Comparison of ENCODE assay signal across 8 mouse cellular contexts in the genomic region with DNA sequence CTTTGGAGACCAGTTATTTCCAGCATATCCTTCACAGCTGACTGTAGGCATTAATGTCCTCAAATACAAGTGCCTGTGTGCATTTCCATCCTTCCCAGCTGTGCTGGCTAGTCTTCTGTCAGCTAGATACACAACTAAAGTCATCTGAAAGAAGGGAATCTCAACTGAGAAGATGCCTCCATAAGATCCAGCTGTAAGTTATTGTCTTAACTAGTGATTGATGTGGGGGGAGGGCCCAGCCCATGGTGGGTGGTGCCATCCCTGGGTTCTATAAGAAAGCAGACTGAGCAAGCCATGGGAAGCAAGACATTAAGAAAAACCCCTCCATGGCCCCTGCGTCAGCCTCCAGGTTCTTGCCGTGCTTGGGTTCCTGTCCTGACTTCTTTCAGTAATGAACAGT. TPM values are rescaled to one million over a fixed set of nuclear protein-coding genes. Genes with fewer than 3 reads are reported as not detected.
DNase-seq lines count a peak whose midpoint lies in the region; ATAC-seq and TF ChIP-seq lines count a peak whose summit lies in the region.

A gene (plus strand): TSS at position 301 of the 400 bp plus-strand sequence.

- H3K4me1 ChIP-seq in midbrain, embryonic 14.5 days (ENCODE audit: control insufficient read depth, insufficient read depth, low read length) = no peaks in the 10 kb centered on the region

- H3K9ac ChIP-seq in midbrain, embryonic 14.5 days (replicated peaks; ENCODE audit: low read length) = no peak within 1 kb of the TSS

- no peaks in the 10 kb centered on the region for H3K9me3 ChIP-seq in midbrain, embryonic 14.5 days (ENCODE audit: control insufficient read depth, low read length)

- no peak within 1 kb of the TSS for H3K4me3 ChIP-seq in layer of hippocampus, adult 2 months
- H3K4me3 ChIP-seq in midbrain, embryonic 14.5 days (replicated peaks; ENCODE audit: low read depth, low read length) = no peak within 1 kb of the TSS

- no peaks in the 10 kb centered on the region for H3K36me3 ChIP-seq in midbrain, embryonic 14.5 days (ENCODE audit: control insufficient read depth, insufficient read depth, low read length)

- DNase-seq in layer of hippocampus, adult 2 months (ENCODE audit: low spot score in 2 of 2) = no peak
- no peak for DNase-seq in layer of hippocampus, adult 11-12 months (ENCODE audit: low spot score)
- no peak for DNase-seq in brain, embryonic 14.5 days (ENCODE audit: low read depth)
- no peak for DNase-seq in layer of hippocampus, postnatal 14 days (ENCODE audit: low spot score in 2 of 2)
- DNase-seq in midbrain, embryonic 14.5 days = no peak
- DNase-seq in MN1 (ENCODE audit: low spot score) = no peak
- DNase-seq in urinary bladder, postnatal 10 days (ENCODE audit: low spot score) = no peak

- TF ChIP-seq POLR2A in brain, embryonic 14.5 days (IDR thresholded peaks at IDR 0.05; ENCODE audit: borderline replicate concordance, extremely low read depth, insufficient read depth, insufficient read length, poor library complexity, severe bottlenecking) = no peak

- 88% methylated on average over 2 of the region's 2 CpGs for WGBS in midbrain, embryonic 14.5 days

- no peak for TF ChIP-seq CTCF in layer of hippocampus, adult 2 months (conservative IDR thresholded peaks at IDR 0.05)
- TF ChIP-seq CTCF in brain, embryonic 14.5 days (IDR thresholded peaks at IDR 0.05; ENCODE audit: borderline replicate concordance, extremely low read depth, insufficient read depth, insufficient read length) = no peak

- peak within 1 kb of the TSS; percentile 29; the same call in 1 of the 2 replicates for H3K27ac ChIP-seq in layer of hippocampus, adult 2 months
- no peak within 1 kb of the TSS for H3K27ac ChIP-seq in midbrain, embryonic 14.5 days (replicated peaks; ENCODE audit: low read depth, low read length)

- no peak for ATAC-seq in granulocyte monocyte progenitor cell, adult 5-6 weeks (replicated peaks; ENCODE audit: poor library complexity, severe bottlenecking)
- ATAC-seq in midbrain, embryonic 14.5 days (ENCODE audit: low FRiP score, low TSS enrichment) = no peak

- H3K27me3 ChIP-seq in midbrain, embryonic 14.5 days (ENCODE audit: control insufficient read depth, insufficient read depth, low read length) = no peaks in the 10 kb centered on the region

- H3K4me2 ChIP-seq in midbrain, embryonic 14.5 days (ENCODE audit: low read length) = no peak within 1 kb of the TSS

RNA-seq across cellular contexts. Expression of the gene that starts here (rescaled TPM):
- 100 to 1,000 TPM; 223 to 230 TPM for total RNA-seq in layer of hippocampus, adult 2 months (2021)
- 140 and 150 TPM in 2 replicates for polyA plus RNA-seq in brain, embryonic 14.5 days (2012; rRNA removed)
- 212 and 291 TPM in 2 replicates for total RNA-seq in granulocyte monocyte progenitor cell, adult 5-6 weeks (2014; fragmentation: Nextera tagmentation)
- total RNA-seq in granulocyte monocyte progenitor cell, adult 5-6 weeks (2017) = 386 and 388 TPM in 2 replicates
- total RNA-seq in layer of hippocampus, postnatal 14 days (2021) = 100 to 1,000 TPM; 231 to 233 TPM
- 266 and 297 TPM in 2 replicates for polyA plus RNA-seq in midbrain, embryonic 14.5 days (2014; fragmentation: Nextera tagmentation; extraction: Ambion mirVana)
